Mouse (Mus musculus) stomach, postnatal 0 days (tissue): Measurements from ENCODE around the gene Gm36210. TPM values are rescaled to one million over a fixed set of nuclear protein-coding genes. Genes with fewer than 3 reads are reported as not detected.

Source experiments
- ATAC-seq: fragments of 200-750 bp; cut with Nextera tagmentation; 2 replicates; pipeline ENCODE4 v1.8.0; 2017; ENCODE audit not compliant: low FRiP score, low TSS enrichment
- DNase-seq: peaks from one replicate; pipeline ENCODE4 v3.0.0-alpha.2; 2016; ENCODE audit warnings: low spot score
- H3K27ac ChIP-seq: fragments of 300-500 bp; sonication (generic); replicated peaks from 2 replicates; pipeline ENCODE4 v1.5.1; 2014; ENCODE audit warnings: mild to moderate bottlenecking, control low read depth
- H3K27me3 ChIP-seq: fragments of 300-500 bp; sonication (generic); 2 replicates; pipeline ENCODE4 v1.6.1; 2014; ENCODE audit warnings: low read length; ENCODE audit not compliant: control insufficient read depth, insufficient read depth
- H3K36me3 ChIP-seq: fragments of 300-500 bp; sonication (generic); 2 replicates; pipeline ENCODE4 v1.6.1; 2014; ENCODE audit warnings: low read length, mixed read lengths; ENCODE audit not compliant: control insufficient read depth, insufficient read depth
- H3K4me1 ChIP-seq: fragments of 300-500 bp; sonication (generic); replicated peaks from 2 replicates; pipeline ENCODE4 v1.6.1; 2014; ENCODE audit warnings: antibody characterized with exemption; ENCODE audit not compliant: control insufficient read depth, insufficient read depth
- H3K4me2 ChIP-seq: fragments of 300-500 bp; sonication (generic); replicated peaks from 2 replicates; pipeline ENCODE4 v1.6.1; 2014; ENCODE audit warnings: low read depth, mild to moderate bottlenecking, control low read depth, moderate library complexity
- H3K4me3 ChIP-seq: fragments of 300-500 bp; sonication (generic); 2 replicates; pipeline ENCODE4 v1.5.1; 2014; ENCODE audit warnings: low read depth, low read length, control low read depth
- H3K9ac ChIP-seq: fragments of 300-500 bp; sonication (generic); 2 replicates; pipeline ENCODE4 v1.6.1; 2014; ENCODE audit warnings: mild to moderate bottlenecking, low read length, control low read depth, mixed read lengths
- H3K9me3 ChIP-seq: fragments of 300-500 bp; sonication (generic); 2 replicates; pipeline ENCODE4 v1.6.1; 2016; ENCODE audit warnings: low read length; ENCODE audit not compliant: control insufficient read depth
- CTCF ChIP-seq: IDR thresholded peaks from 2 replicates; pipeline ENCODE4 v1.5.1; 2016; ENCODE audit warnings: antibody characterized with exemption, low read depth, mild to moderate bottlenecking, moderate library complexity
- EP300 ChIP-seq: optimal IDR thresholded peaks from 2 replicates; pipeline ENCODE3; 2016; ENCODE audit warnings: antibody characterized with exemption
- WGBS: fragments of 180-500 bp; shearing (Covaris S2); extraction: QIAGEN DNeasy Blood & Tissue Kit; methylation state at CpG from one replicate; pipeline ENCODE4 v1.1.7; 2014; 5-methylcytosine and 5-hydroxymethylcytosine counted together
- polyA plus RNA-seq: library from polyadenylated mRNA; unstranded; fragments of >200 nt; fragmentation: Nextera tagmentation; extraction: Ambion mirVana; gene quantifications from 2 replicates; pipeline ENCODE4 v1.2.1, GENCODE M21; 2015

The Gm36210 gene
- polyA plus RNA-seq, 1 experiment from 2014 or later, result not detected

GRCm38 (mm10) chr7:4943223-4943815, 37.0 kb upstream of the Gm36210 start:
- H3K27me3 ChIP-seq, result no peaks in the 10 kb centered on the region
- peak overlapping the region; percentile 25; the same call in 1 of the 2 replicates for H3K4me3 ChIP-seq
- TF ChIP-seq EP300 (no peak), CTCF (peak; percentile 100)
- 0 out of 2 replicates have a peak overlapping the region, but pooled peaks have one; percentile 23 for H3K9ac ChIP-seq
- H3K4me2 ChIP-seq, result peak overlapping the region; percentile 54
- no peak overlapping the region for H3K27ac ChIP-seq
- ATAC-seq (peak; percentile 90), DNase-seq (peak; percentile 94)
- H3K4me1 ChIP-seq, result no peaks in the 10 kb centered on the region
- H3K9me3 ChIP-seq, result no peaks in the 10 kb centered on the region
- 12% methylated on average over 15 of the region's 15 CpGs for WGBS
- no peaks in the 10 kb centered on the region for H3K36me3 ChIP-seq

GRCm38 (mm10) chr7:4942673-4943072, 36.4 kb upstream of the Gm36210 start:
- TF ChIP-seq CTCF (no peak), EP300 (no peak)
- Histone ChIP-seq H3K9ac (no peak overlapping the region), H3K4me3 (no peak overlapping the region), H3K36me3 (no peaks in the 10 kb centered on the region), H3K27me3 (no peaks in the 10 kb centered on the region), H3K4me1 (no peaks in the 10 kb centered on the region), H3K9me3 (no peaks in the 10 kb centered on the region), H3K4me2 (no peak overlapping the region), H3K27ac (no peak overlapping the region)
- DNase-seq (no peak), ATAC-seq (no peak)
- 49% methylated on average over 5 of the region's 5 CpGs for WGBS

- H3K36me3 ChIP-seq, result no peaks in the 10 kb centered on the region
- H3K27ac ChIP-seq, result no peak overlapping the region
- 16% methylated on average over 9 of the region's 9 CpGs for WGBS
- H3K9ac ChIP-seq, result no peak overlapping the region
- no peak overlapping the region for H3K4me3 ChIP-seq
- no peaks in the 10 kb centered on the region for H3K9me3 ChIP-seq
- no peaks in the 10 kb centered on the region for H3K27me3 ChIP-seq
- no peaks in the 10 kb centered on the region for H3K4me1 ChIP-seq
- ATAC-seq (peak; percentile 75), DNase-seq (peak; percentile 89)
- TF ChIP-seq EP300, result no peak
- peak; percentile 91 for TF ChIP-seq CTCF
- H3K4me2 ChIP-seq, result no peak overlapping the region
Observed at GRCm38 (mm10) chr7:4940068-4940479, 33.8 kb upstream of the Gm36210 start.

GRCm38 (mm10) chr7:4938456-4938855, 32.1 kb upstream of the Gm36210 start:
- H3K27ac ChIP-seq, result no peak overlapping the region
- peak; percentile 94 for TF ChIP-seq CTCF
- TF ChIP-seq EP300, result no peak
- H3K4me2 ChIP-seq, result no peak overlapping the region
- H3K36me3 ChIP-seq, result no peaks in the 10 kb centered on the region
- no peak for ATAC-seq
- H3K9me3 ChIP-seq, result no peaks in the 10 kb centered on the region
- H3K4me3 ChIP-seq, result no peak overlapping the region
- no peaks in the 10 kb centered on the region for H3K4me1 ChIP-seq
- H3K9ac ChIP-seq, result no peak overlapping the region
- DNase-seq, result peak; percentile 75
- WGBS, result 43% methylated on average over 2 of the region's 2 CpGs
- H3K27me3 ChIP-seq, result no peaks in the 10 kb centered on the region

GRCm38 (mm10) chr7:4937392-4937791, 31.1 kb upstream of the Gm36210 start:
- no peak for ATAC-seq

GRCm38 (mm10) chr7:4936832-4937231, 30.5 kb upstream of the Gm36210 start:
- Histone ChIP-seq H3K4me3 (no peak overlapping the region), H3K4me1 (no peaks in the 10 kb centered on the region), H3K4me2 (no peak overlapping the region), H3K9ac (no peak overlapping the region), H3K9me3 (no peaks in the 10 kb centered on the region), H3K27ac (no peak overlapping the region), H3K27me3 (no peaks in the 10 kb centered on the region), H3K36me3 (no peaks in the 10 kb centered on the region)
- ATAC-seq (no peak), DNase-seq (no peak)
- TF ChIP-seq EP300 (no peak), CTCF (no peak)
- WGBS, result 74% methylated on average over 10 of the region's 10 CpGs

More at GRCm38 (mm10) chr7:4937392-4937791, 31.1 kb upstream of the Gm36210 start:
- DNase-seq, result no peak
- Histone ChIP-seq H3K27me3 (no peaks in the 10 kb centered on the region), H3K9ac (no peak overlapping the region), H3K4me3 (no peak overlapping the region), H3K9me3 (no peaks in the 10 kb centered on the region), H3K4me1 (no peaks in the 10 kb centered on the region), H3K36me3 (no peaks in the 10 kb centered on the region), H3K27ac (no peak overlapping the region), H3K4me2 (no peak overlapping the region)
- 73% methylated on average over 10 of the region's 11 CpGs for WGBS
- TF ChIP-seq EP300, result no peak
- TF ChIP-seq CTCF, result no peak
